Comparison of ENCODE assay signal across 7 mouse cellular contexts in the genomic region with DNA sequence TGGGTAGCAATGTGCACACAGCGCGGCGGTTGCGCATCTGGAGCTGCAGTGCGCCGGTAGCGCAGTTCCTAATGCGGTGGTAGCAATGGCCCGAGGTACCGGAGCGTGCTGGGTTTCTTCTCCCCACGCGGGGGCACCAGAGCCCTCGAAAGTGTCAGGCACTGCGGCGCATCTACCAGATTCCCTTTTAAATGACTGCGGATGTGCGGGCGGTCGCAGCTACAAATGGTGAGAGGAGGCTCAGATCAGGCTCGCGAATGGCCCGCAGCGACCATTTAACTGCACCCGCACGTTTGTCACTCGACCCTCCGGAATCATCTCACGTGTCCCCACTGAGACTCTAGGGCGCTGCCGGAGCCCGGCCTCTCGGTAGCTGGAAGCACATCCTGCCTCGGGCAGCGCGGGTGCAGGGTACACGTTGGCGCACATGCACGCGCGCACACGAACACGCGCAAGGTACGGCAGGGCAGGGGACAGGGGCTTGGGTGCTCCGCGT. TPM values are rescaled to one million over a fixed set of nuclear protein-coding genes. Genes with fewer than 3 reads are reported as not detected.
DNase-seq lines count a peak whose midpoint lies in the region; ATAC-seq and TF ChIP-seq lines count a peak whose summit lies in the region.

Ntrk2 (plus strand) TSS at position 173 of the 496 bp plus-strand sequence.

- H3K27ac ChIP-seq in brown adipose tissue, adult 24 weeks (replicated peaks; ENCODE audit: low read depth, low read length), result peak within 1 kb of the TSS; percentile 49
- H3K27ac ChIP-seq in heart, embryonic 11.5 days (ENCODE audit: low read depth, low read length), result no peak within 1 kb of the TSS
- no peak within 1 kb of the TSS for H3K27ac ChIP-seq in kidney, embryonic 14.5 days (ENCODE audit: low read depth, low read length)
- no peak within 1 kb of the TSS for H3K27ac ChIP-seq in limb, embryonic 12.5 days
- peak within 1 kb of the TSS; percentile 97 for H3K27ac ChIP-seq in midbrain, embryonic 16.5 days (ENCODE audit: low read length)
- no peak within 1 kb of the TSS for H3K27ac ChIP-seq in testis, adult 2 months (ENCODE audit: control insufficient read depth, insufficient read depth, low read depth, low read length)

- no peaks in the 10 kb centered on the region for H3K9me3 ChIP-seq in heart, embryonic 11.5 days (replicated peaks; ENCODE audit: control insufficient read depth, low read length)
- H3K9me3 ChIP-seq in kidney, embryonic 14.5 days (ENCODE audit: control insufficient read depth, low read length), result no peaks in the 10 kb centered on the region; the same call in 1 of the 2 replicates
- 0 out of 2 replicates have a peak, but pooled peaks cover 6% of the 10 kb centered on the region for H3K9me3 ChIP-seq in limb, embryonic 12.5 days
- H3K9me3 ChIP-seq in midbrain, embryonic 16.5 days (replicated peaks; ENCODE audit: control insufficient read depth, low read length, poor library complexity, severe bottlenecking), result no peaks in the 10 kb centered on the region

- TF ChIP-seq POLR2A in testis, adult 2 months (IDR thresholded peaks at IDR 0.05; ENCODE audit: control insufficient read depth, low read depth, low read length), result no peak

- peak; percentile 55; the same call in 1 of the 2 replicates for ATAC-seq in heart, embryonic 11.5 days (replicated peaks; ENCODE audit: insufficient number of reproducible peaks, low FRiP score, low TSS enrichment)
- peak; percentile 80 for ATAC-seq in kidney, embryonic 14.5 days (ENCODE audit: low FRiP score, low TSS enrichment)
- ATAC-seq in limb, embryonic 12.5 days (ENCODE audit: insufficient number of reproducible peaks, insufficient read depth, low FRiP score, low TSS enrichment, low read depth), result 0 out of 2 replicates have a peak, but pooled peaks have one; percentile 52
- ATAC-seq in midbrain, embryonic 16.5 days, result peak; percentile 81

- no peaks in the 10 kb centered on the region for H3K36me3 ChIP-seq in heart, embryonic 11.5 days (ENCODE audit: control insufficient read depth, insufficient read depth, low read length)
- no peaks in the 10 kb centered on the region for H3K36me3 ChIP-seq in kidney, embryonic 14.5 days (ENCODE audit: control insufficient read depth, insufficient read depth, low read length)
- no peaks in the 10 kb centered on the region for H3K36me3 ChIP-seq in limb, embryonic 12.5 days
- H3K36me3 ChIP-seq in midbrain, embryonic 16.5 days (ENCODE audit: control insufficient read depth, insufficient read depth, low read length), result no peaks in the 10 kb centered on the region
- no peaks in the 10 kb centered on the region for H3K36me3 ChIP-seq in testis, adult 2 months (ENCODE audit: control insufficient read depth, insufficient read depth, low read length)

- WGBS in heart, embryonic 11.5 days (ENCODE audit: insufficient replicate concordance), result under 1% methylated on average over 47 of the region's 47 CpGs
- WGBS in kidney, embryonic 14.5 days, result under 1% methylated on average over 47 of the region's 47 CpGs
- under 1% methylated on average over 47 of the region's 47 CpGs for WGBS in limb, embryonic 12.5 days
- WGBS in midbrain, embryonic 16.5 days, result under 1% methylated on average over 47 of the region's 47 CpGs

- peak within 1 kb of the TSS; percentile 79 for H3K4me3 ChIP-seq in brown adipose tissue, adult 24 weeks (ENCODE audit: insufficient read depth, low read depth, low read length)
- H3K4me3 ChIP-seq in heart, embryonic 11.5 days (ENCODE audit: low read depth, low read length), result peak within 1 kb of the TSS; percentile 60
- peak within 1 kb of the TSS; percentile 47 for H3K4me3 ChIP-seq in kidney, embryonic 14.5 days (ENCODE audit: low read length)
- peak within 1 kb of the TSS; percentile 60 for H3K4me3 ChIP-seq in limb, embryonic 12.5 days (replicated peaks)
- peak within 1 kb of the TSS; percentile 84 for H3K4me3 ChIP-seq in midbrain, embryonic 16.5 days (ENCODE audit: low read depth, low read length)
- peak within 1 kb of the TSS; percentile 66 for H3K4me3 ChIP-seq in testis, adult 2 months (ENCODE audit: control insufficient read depth, low read depth, low read length)

- peaks cover 3% of the 10 kb centered on the region; the same call in 1 of the 2 replicates for H3K4me1 ChIP-seq in brown adipose tissue, adult 24 weeks (ENCODE audit: control insufficient read depth, insufficient read depth, insufficient read length, low read length)
- peaks cover 2% of the 10 kb centered on the region; the same call in 1 of the 2 replicates for H3K4me1 ChIP-seq in heart, embryonic 11.5 days (ENCODE audit: control insufficient read depth, insufficient read depth, low read length)
- H3K4me1 ChIP-seq in kidney, embryonic 14.5 days (ENCODE audit: control insufficient read depth, insufficient read depth, low read length), result peaks cover 5% of the 10 kb centered on the region
- H3K4me1 ChIP-seq in limb, embryonic 12.5 days (replicated peaks), result peaks cover 14% of the 10 kb centered on the region
- H3K4me1 ChIP-seq in midbrain, embryonic 16.5 days (ENCODE audit: control insufficient read depth, insufficient read depth, low read length), result peaks cover 21% of the 10 kb centered on the region
- H3K4me1 ChIP-seq in testis, adult 2 months (ENCODE audit: control insufficient read depth, insufficient read depth, low read length), result peaks cover 16% of the 10 kb centered on the region

- peaks cover 48% of the 10 kb centered on the region for H3K27me3 ChIP-seq in heart, embryonic 11.5 days (ENCODE audit: control insufficient read depth, insufficient read depth, low read length)
- peaks cover 39% of the 10 kb centered on the region for H3K27me3 ChIP-seq in kidney, embryonic 14.5 days (ENCODE audit: control insufficient read depth, insufficient read depth, low read length)
- peaks cover 63% of the 10 kb centered on the region for H3K27me3 ChIP-seq in limb, embryonic 12.5 days
- H3K27me3 ChIP-seq in midbrain, embryonic 16.5 days (ENCODE audit: control insufficient read depth, insufficient read depth, low read depth, low read length), result no peaks in the 10 kb centered on the region
- H3K27me3 ChIP-seq in testis, adult 2 months (ENCODE audit: control insufficient read depth, insufficient read depth, low read length), result no peaks in the 10 kb centered on the region

- peak; percentile 47; the same call in 1 of the 2 replicates for TF ChIP-seq CTCF in testis, adult 2 months (IDR thresholded peaks at IDR 0.05; ENCODE audit: control insufficient read depth, insufficient read depth, insufficient replicate concordance, low read depth, low read length)

- H3K4me2 ChIP-seq in heart, embryonic 11.5 days, result peak within 1 kb of the TSS; percentile 98
- peak within 1 kb of the TSS; percentile 98 for H3K4me2 ChIP-seq in kidney, embryonic 14.5 days (replicated peaks; ENCODE audit: low read depth, low read length)
- H3K4me2 ChIP-seq in limb, embryonic 12.5 days, result peak within 1 kb of the TSS; percentile 99
- H3K4me2 ChIP-seq in midbrain, embryonic 16.5 days (ENCODE audit: low read length), result peak within 1 kb of the TSS; percentile 91

- peak within 1 kb of the TSS; percentile 46; the same call in 1 of the 2 replicates for H3K9ac ChIP-seq in heart, embryonic 11.5 days (ENCODE audit: low read depth, low read length)
- H3K9ac ChIP-seq in kidney, embryonic 14.5 days (ENCODE audit: low read depth, low read length), result peak within 1 kb of the TSS; percentile 42; the same call in 1 of the 2 replicates
- peak within 1 kb of the TSS; percentile 57 for H3K9ac ChIP-seq in limb, embryonic 12.5 days (replicated peaks)
- peak within 1 kb of the TSS; percentile 97 for H3K9ac ChIP-seq in midbrain, embryonic 16.5 days (ENCODE audit: low read depth, low read length)

- DNase-seq in fibroblast of lung, adult 2 months (ENCODE audit: low read depth), result peak; percentile 4

RNA-seq across cellular contexts. Expression of gene Ntrk2, which starts in this region (rescaled TPM):
- 110 and 116 TPM in 2 replicates for polyA plus RNA-seq in brown adipose tissue, adult 24 weeks (2012; ENCODE audit: insufficient read depth, insufficient read length, missing spikeins)
- polyA plus RNA-seq in heart, embryonic 11.5 days (2014; fragmentation: Nextera tagmentation; extraction: Ambion mirVana), result 3.1 and 4.7 TPM in 2 replicates
- polyA plus RNA-seq in kidney, embryonic 14.5 days (2014; fragmentation: Nextera tagmentation; extraction: Ambion mirVana), result 3.4 and 5.6 TPM in 2 replicates
- 4.9 and 7.4 TPM in 2 replicates for polyA plus RNA-seq in limb, embryonic 12.5 days (2016; fragmentation: Nextera tagmentation; extraction: Ambion mirVana)
- 118 and 137 TPM in 2 replicates for polyA plus RNA-seq in midbrain, embryonic 16.5 days (2015; fragmentation: Nextera tagmentation; extraction: Ambion mirVana)
- 1.5 and 2.0 TPM in 2 replicates for polyA plus RNA-seq in testis, adult 2 months (2012; rRNA removed)

Comparison
In these comparisons a context has a peak if more than half of its experiments do, and no peak if none do; other contexts are left out.
1. RNA of gene Ntrk2 (polyA plus RNA-seq): 118 to 137 TPM in midbrain, embryonic 16.5 days and 110 to 116 TPM in brown adipose tissue, adult 24 weeks; 3.4 to 5.6 TPM in kidney, embryonic 14.5 days, 4.9 to 7.4 TPM in limb, embryonic 12.5 days, 3.1 to 4.7 TPM in heart, embryonic 11.5 days and 1.5 to 2.0 TPM in testis, adult 2 months; every median in the first group is over 10 times any median in the second.
2. H3K27ac ChIP-seq: peak in brown adipose tissue, adult 24 weeks (single experiment) and midbrain, embryonic 16.5 days (single experiment); none in heart, embryonic 11.5 days (single experiment), kidney, embryonic 14.5 days (single experiment), limb, embryonic 12.5 days (single experiment) and testis, adult 2 months (single experiment).
3. H3K9ac ChIP-seq: peak in every context shown above with its lines; median percentile 97 in midbrain, embryonic 16.5 days; 57 in limb, embryonic 12.5 days; 46 in heart, embryonic 11.5 days; 42 in kidney, embryonic 14.5 days.
4. Peak in every context shown above with its lines, with median percentiles within 50 percentile points of each other: H3K4me3 ChIP-seq, ATAC-seq and H3K4me2 ChIP-seq.